Mouse (Mus musculus) embryonic facial prominence, embryonic 15.5 days (tissue): Measurements from ENCODE around the gene Ncoa7. TPM values are rescaled to one million over a fixed set of nuclear protein-coding genes. Genes with fewer than 3 reads are reported as not detected.
A peak's percentile ranks its signal among the peaks of the same experiment; 100 is the strongest.

Source experiments
- ATAC-seq: fragments of 200-750 bp; cut with Nextera tagmentation; 2 replicates; pipeline ENCODE4 v1.8.0; 2017; ENCODE audit warnings: low read depth, moderate TSS enrichment; ENCODE audit not compliant: insufficient number of reproducible peaks, low FRiP score, low TSS enrichment
- H3K27ac ChIP-seq: fragments of 300-500 bp; sonication (generic); replicated peaks from 2 replicates; pipeline ENCODE4 v1.5.1; 2015; ENCODE audit warnings: mild to moderate bottlenecking, inconsistent platforms
- H3K27me3 ChIP-seq: fragments of 300-500 bp; sonication (generic); 2 replicates; pipeline ENCODE4 v1.6.1; 2015; ENCODE audit warnings: inconsistent platforms
- H3K36me3 ChIP-seq: fragments of 300-500 bp; sonication (generic); 2 replicates; pipeline ENCODE4 v1.6.1; 2015; ENCODE audit warnings: mild to moderate bottlenecking, inconsistent platforms
- H3K4me1 ChIP-seq: fragments of 300-500 bp; sonication (generic); 2 replicates; pipeline ENCODE4 v1.6.1; 2015; ENCODE audit warnings: inconsistent platforms
- H3K4me2 ChIP-seq: fragments of 300-500 bp; sonication (generic); replicated peaks from 2 replicates; pipeline ENCODE4 v1.6.1; 2015; ENCODE audit warnings: mild to moderate bottlenecking, inconsistent platforms
- H3K4me3 ChIP-seq: fragments of 300-500 bp; sonication (generic); replicated peaks from 2 replicates; pipeline ENCODE4 v1.5.1; 2015; ENCODE audit warnings: mild to moderate bottlenecking, inconsistent platforms
- H3K9ac ChIP-seq: fragments of 300-500 bp; sonication (generic); 2 replicates; pipeline ENCODE4 v1.6.1; 2015; ENCODE audit warnings: inconsistent platforms
- H3K9me3 ChIP-seq: fragments of 300-500 bp; sonication (generic); replicated peaks from 2 replicates; pipeline ENCODE4 v1.6.1; 2016; ENCODE audit warnings: inconsistent platforms
- WGBS: fragments of 180-500 bp; shearing (Covaris S2); methylation state at CpG from one replicate; pipeline ENCODE4 v1.1.7; 2015; 5-methylcytosine and 5-hydroxymethylcytosine counted together
- polyA plus RNA-seq: library from polyadenylated mRNA; unstranded; fragments of >200 nt; fragmentation: Nextera tagmentation; extraction: Ambion mirVana; gene quantifications from 2 replicates; pipeline ENCODE4 v1.2.1, GENCODE M21; 2015

Ncoa7 gene
- polyA plus RNA-seq, 1 experiment from 2014 or later = 8.8 TPM

GRCm38 (mm10) chr10:30737323-30737722 lies 65.8 kb downstream of the Ncoa7 start:
- Histone ChIP-seq H3K27me3 (no peaks in the 10 kb centered on the region), H3K4me1 (no peaks in the 10 kb centered on the region), H3K9me3 (no peaks in the 10 kb centered on the region), H3K27ac (no peak overlapping the region), H3K4me2 (no peak overlapping the region), H3K36me3 (no peaks in the 10 kb centered on the region), H3K4me3 (no peak overlapping the region), H3K9ac (no peak overlapping the region)
- ATAC-seq = no peak
- 91% methylated on average over 2 of the region's 2 CpGs for WGBS

GRCm38 (mm10) chr10:30733148-30733785 lies 69.9 kb downstream of the Ncoa7 start:
- no peak overlapping the region for H3K4me2 ChIP-seq
- no peak overlapping the region for H3K9ac ChIP-seq
- no peak overlapping the region for H3K27ac ChIP-seq
- H3K4me1 ChIP-seq = no peaks in the 10 kb centered on the region
- H3K36me3 ChIP-seq = no peaks in the 10 kb centered on the region
- no peak for ATAC-seq
- no peaks in the 10 kb centered on the region for H3K9me3 ChIP-seq
- H3K4me3 ChIP-seq = no peak overlapping the region
- H3K27me3 ChIP-seq = no peaks in the 10 kb centered on the region
- WGBS = 64% methylated on average over 2 of the region's 2 CpGs

GRCm38 (mm10) chr10:30731321-30731914 lies 71.7 kb downstream of the Ncoa7 start:
- Histone ChIP-seq H3K4me3 (no peak overlapping the region), H3K4me1 (no peaks in the 10 kb centered on the region), H3K9me3 (no peaks in the 10 kb centered on the region), H3K4me2 (no peak overlapping the region), H3K27me3 (no peaks in the 10 kb centered on the region), H3K9ac (no peak overlapping the region), H3K36me3 (no peaks in the 10 kb centered on the region), H3K27ac (no peak overlapping the region)
- WGBS = 86% methylated on average over 3 of the region's 3 CpGs
- ATAC-seq = no peak

- 63% methylated on average over 1 of the region's 1 CpGs for WGBS
- Histone ChIP-seq H3K27ac (no peak overlapping the region), H3K9me3 (no peaks in the 10 kb centered on the region), H3K4me1 (no peaks in the 10 kb centered on the region), H3K36me3 (no peaks in the 10 kb centered on the region), H3K4me2 (no peak overlapping the region), H3K9ac (no peak overlapping the region), H3K27me3 (no peaks in the 10 kb centered on the region), H3K4me3 (no peak overlapping the region)
- no peak for ATAC-seq
Measured at GRCm38 (mm10) chr10:30730791-30731190, 72.3 kb downstream of the Ncoa7 start.

GRCm38 (mm10) chr10:30729157-30730096 lies 73.7 kb downstream of the Ncoa7 start:
- no peak overlapping the region for H3K9ac ChIP-seq
- H3K27ac ChIP-seq = no peak overlapping the region
- no peaks in the 10 kb centered on the region for H3K36me3 ChIP-seq
- H3K4me2 ChIP-seq = no peak overlapping the region
- H3K4me1 ChIP-seq = no peaks in the 10 kb centered on the region
- no peaks in the 10 kb centered on the region for H3K27me3 ChIP-seq
- 88% methylated on average over 5 of the region's 5 CpGs for WGBS
- H3K4me3 ChIP-seq = no peak overlapping the region
- H3K9me3 ChIP-seq = no peaks in the 10 kb centered on the region
- ATAC-seq = peak; percentile 47; the same call in 1 of the 2 replicates

GRCm38 (mm10) chr10:30723014-30723413 lies 80.1 kb downstream of the Ncoa7 start:
- WGBS = 91% methylated on average over 1 of the region's 1 CpGs
- Histone ChIP-seq H3K9me3 (no peaks in the 10 kb centered on the region), H3K4me1 (no peaks in the 10 kb centered on the region), H3K4me3 (no peak overlapping the region), H3K4me2 (no peak overlapping the region), H3K9ac (no peak overlapping the region), H3K27ac (no peak overlapping the region), H3K27me3 (no peaks in the 10 kb centered on the region), H3K36me3 (0 out of 2 replicates have a peak, but pooled peaks cover 4% of the 10 kb centered on the region)
- ATAC-seq = no peak

DNA sequence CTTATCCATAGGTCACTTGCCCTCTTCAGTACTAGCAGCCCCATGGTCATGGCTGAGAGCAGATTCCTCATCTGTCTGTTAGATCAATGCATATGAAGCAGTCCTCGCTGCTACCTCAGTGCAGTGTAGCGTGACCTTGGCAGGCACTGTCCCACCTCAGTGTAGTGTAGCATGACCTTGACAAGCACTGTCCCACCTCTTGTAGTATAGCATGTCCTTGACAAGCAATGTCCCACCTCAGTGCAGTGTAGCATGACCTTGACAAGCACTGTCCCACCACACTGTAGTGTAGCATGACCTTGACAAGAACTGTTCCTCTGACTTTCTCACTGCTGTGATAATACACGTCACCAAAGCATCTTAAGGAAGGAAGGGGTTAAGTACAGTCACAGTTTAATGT lies 82.6 kb downstream of the Ncoa7 start:
- no peak for ATAC-seq
- Histone ChIP-seq H3K27me3 (no peaks in the 10 kb centered on the region), H3K9me3 (no peaks in the 10 kb centered on the region), H3K4me2 (no peak overlapping the region), H3K4me1 (no peaks in the 10 kb centered on the region), H3K27ac (no peak overlapping the region), H3K4me3 (no peak overlapping the region), H3K9ac (no peak overlapping the region), H3K36me3 (0 out of 2 replicates have a peak, but pooled peaks cover 4% of the 10 kb centered on the region)
- 89% methylated on average over 3 of the region's 3 CpGs for WGBS

GRCm38 (mm10) chr10:30719947-30720346 lies 83.2 kb downstream of the Ncoa7 start:
- Histone ChIP-seq H3K9ac (no peak overlapping the region), H3K27ac (no peak overlapping the region), H3K36me3 (0 out of 2 replicates have a peak, but pooled peaks cover 4% of the 10 kb centered on the region), H3K4me2 (no peak overlapping the region), H3K4me1 (no peaks in the 10 kb centered on the region), H3K27me3 (no peaks in the 10 kb centered on the region), H3K4me3 (no peak overlapping the region), H3K9me3 (no peaks in the 10 kb centered on the region)
- 58% methylated on average over 1 of the region's 1 CpGs for WGBS
- ATAC-seq = no peak

DNA sequence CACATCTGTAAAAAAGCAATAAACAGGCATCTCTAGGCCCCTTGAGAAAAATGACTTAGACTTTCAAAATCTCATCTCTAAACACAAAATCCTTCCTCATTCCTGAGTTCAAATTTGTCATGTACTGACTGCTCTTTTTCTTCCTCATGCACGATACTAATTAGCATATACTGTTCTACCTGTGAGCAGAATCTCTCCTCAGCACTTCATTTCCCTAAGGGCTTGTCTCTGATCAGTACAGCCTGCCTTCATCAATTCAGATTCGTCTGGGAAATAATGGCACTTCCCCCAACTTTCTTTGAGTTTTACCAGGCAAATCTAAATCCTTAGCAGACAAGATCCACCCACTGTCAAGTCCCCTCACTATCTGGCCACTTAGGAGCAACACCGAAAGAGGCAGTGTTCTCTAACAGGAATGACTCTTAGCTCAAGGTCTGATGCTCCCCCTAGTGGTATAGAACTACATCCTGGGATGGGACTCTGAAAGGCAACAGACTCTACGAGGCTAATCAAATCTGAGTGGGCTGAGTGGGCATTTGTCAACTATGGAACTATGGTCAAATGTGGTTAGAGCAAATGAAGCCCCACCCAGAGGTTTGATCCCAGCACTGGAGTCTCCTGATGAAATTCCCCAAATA lies 84.3 kb downstream of the Ncoa7 start:
- WGBS = 22% methylated on average over 4 of the region's 4 CpGs
- Histone ChIP-seq H3K4me1 (no peaks in the 10 kb centered on the region), H3K27me3 (no peaks in the 10 kb centered on the region), H3K4me2 (no peak overlapping the region), H3K27ac (no peak overlapping the region), H3K9ac (no peak overlapping the region), H3K36me3 (0 out of 2 replicates have a peak, but pooled peaks cover 4% of the 10 kb centered on the region), H3K4me3 (no peak overlapping the region), H3K9me3 (no peaks in the 10 kb centered on the region)
- no peak for ATAC-seq

DNA sequence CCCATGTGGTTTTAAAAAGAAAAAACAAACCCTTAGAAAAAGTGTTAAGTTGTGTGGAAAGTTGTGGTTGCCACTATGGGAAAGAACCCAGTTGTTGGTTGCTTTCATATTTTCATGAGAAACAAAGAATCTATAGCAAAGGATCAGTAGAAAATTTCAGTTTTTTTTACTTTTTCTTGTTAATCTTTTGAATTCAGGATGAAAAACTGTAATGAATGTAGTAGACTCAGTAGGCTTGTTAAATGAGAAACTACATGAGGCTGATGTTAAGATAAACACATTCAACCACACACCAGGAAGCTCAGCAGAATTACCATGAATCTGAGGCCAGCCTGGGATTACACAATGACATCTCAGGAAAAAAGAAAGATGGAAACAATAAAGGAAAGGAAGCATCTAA lies 87.0 kb downstream of the Ncoa7 start:
- H3K9me3 ChIP-seq = no peaks in the 10 kb centered on the region
- no peaks in the 10 kb centered on the region for H3K27me3 ChIP-seq
- ATAC-seq = no peak

DNA sequence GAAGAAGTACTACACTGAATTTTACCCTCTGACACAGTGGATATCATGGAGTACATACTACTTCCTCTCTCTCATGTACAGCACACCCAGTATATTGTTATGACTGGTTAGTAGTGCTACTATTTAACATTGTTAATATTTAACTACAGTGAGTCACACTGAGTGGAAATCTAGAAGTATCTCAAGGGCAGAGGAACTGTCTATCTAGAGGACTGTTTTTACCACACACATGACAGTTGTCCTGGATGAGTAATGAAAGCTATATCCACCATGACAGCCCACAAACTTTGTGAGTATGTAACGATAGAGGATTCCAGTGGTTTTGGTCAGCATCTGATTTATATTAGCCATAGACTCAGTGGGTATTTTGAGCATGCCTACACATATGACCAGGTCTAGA lies 90.6 kb downstream of the Ncoa7 start:
- Histone ChIP-seq H3K36me3 (no peaks in the 10 kb centered on the region), H3K27me3 (no peaks in the 10 kb centered on the region), H3K4me2 (no peak overlapping the region), H3K4me3 (no peak overlapping the region), H3K4me1 (no peaks in the 10 kb centered on the region), H3K27ac (no peak overlapping the region), H3K9me3 (no peaks in the 10 kb centered on the region), H3K9ac (no peak overlapping the region)
- no peak for ATAC-seq
- 53% methylated on average over 1 of the region's 1 CpGs for WGBS

More for the DNA sequence above, 87.0 kb downstream of the Ncoa7 start:
- Histone ChIP-seq H3K4me3 (no peak overlapping the region), H3K4me2 (no peak overlapping the region), H3K36me3 (0 out of 2 replicates have a peak, but pooled peaks cover 4% of the 10 kb centered on the region), H3K4me1 (no peaks in the 10 kb centered on the region), H3K27ac (no peak overlapping the region), H3K9ac (no peak overlapping the region)
